Mouse (Mus musculus): ENCODE measurements around the gene Tcp10b. TPM values are rescaled to one million over a fixed set of nuclear protein-coding genes. Genes with fewer than 3 reads are reported as not detected.
"Not testable (repeated sequence)": the region's sequence is repeated elsewhere in the genome, so short reads cannot be mapped to it uniquely, and the experiment has no call there.

Tcp10b gene
- not detected in 2 replicates for polyA plus RNA-seq (2015; fragmentation: Nextera tagmentation; extraction: Ambion mirVana)

DNA sequence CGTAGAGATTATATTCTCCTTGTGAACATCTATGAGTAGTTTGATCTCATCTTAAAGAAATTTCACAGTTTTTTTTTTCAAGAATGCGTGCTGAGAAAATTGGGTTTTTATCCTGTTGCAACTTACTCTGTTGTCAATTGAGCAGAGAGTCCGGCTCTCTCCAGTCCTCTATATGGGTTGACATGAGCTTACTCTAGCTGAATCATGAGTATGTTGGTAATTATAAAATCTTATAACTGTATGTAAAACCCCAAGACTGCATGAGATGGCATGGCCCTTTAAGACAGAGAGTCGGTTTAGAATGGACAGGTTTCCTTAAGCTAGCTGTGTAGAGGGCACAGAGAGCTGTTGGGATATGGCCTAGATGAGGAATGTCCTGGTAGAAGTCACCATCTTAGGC lies at the start of gene Tcp10b:
Gene Tcp10b, plus strand, starts transcription at position 301 of the 400 bp plus-strand sequence.
- not testable (repeated sequence) for H3K27me3 ChIP-seq

DNA sequence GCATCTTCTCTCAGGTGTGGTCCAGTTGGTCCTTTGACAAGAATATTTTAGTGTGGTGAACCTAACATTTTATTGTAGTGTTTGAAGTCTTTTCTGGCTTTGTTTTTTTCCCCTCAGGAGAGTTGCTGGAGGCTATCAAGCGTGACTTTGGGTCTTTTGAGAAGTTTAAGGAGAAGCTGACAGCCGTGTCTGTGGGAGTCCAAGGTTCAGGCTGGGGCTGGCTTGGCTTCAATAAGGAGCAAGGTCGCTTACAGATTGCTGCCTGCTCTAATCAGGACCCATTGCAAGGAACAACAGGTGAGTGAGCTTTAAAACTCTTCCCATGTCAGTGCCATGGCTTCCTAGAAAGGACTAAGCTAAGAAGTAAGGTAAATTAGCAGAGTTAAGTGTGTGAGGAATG lies 47.6 kb upstream of the Tcp10b start:
- Histone ChIP-seq H3K36me3 (peaks cover 48% of the 10 kb centered on the region), H3K27me3 (no peaks in the 10 kb centered on the region), H3K9me3 (no peaks in the 10 kb centered on the region), H3K27ac (no peak overlapping the region), H3K4me3 (no peak overlapping the region), H3K9ac (no peak overlapping the region), H3K4me1 (peaks cover 8% of the 10 kb centered on the region), H3K4me2 (no peak overlapping the region)
- 81% methylated on average over 3 of the region's 3 CpGs for WGBS
- ATAC-seq (ENCODE audit: borderline replicate concordance, extremely low read depth, low FRiP score, low TSS enrichment): no peak

More for the DNA sequence above, at the start of gene Tcp10b:
- not testable (repeated sequence) for H3K27ac ChIP-seq; H3K36me3 ChIP-seq; H3K9ac ChIP-seq; ATAC-seq (ENCODE audit: borderline replicate concordance, extremely low read depth, low FRiP score, low TSS enrichment); H3K9me3 ChIP-seq; H3K4me1 ChIP-seq; H3K4me3 ChIP-seq; H3K4me2 ChIP-seq
- 84% methylated on average over 4 of the region's 4 CpGs for WGBS

DNA sequence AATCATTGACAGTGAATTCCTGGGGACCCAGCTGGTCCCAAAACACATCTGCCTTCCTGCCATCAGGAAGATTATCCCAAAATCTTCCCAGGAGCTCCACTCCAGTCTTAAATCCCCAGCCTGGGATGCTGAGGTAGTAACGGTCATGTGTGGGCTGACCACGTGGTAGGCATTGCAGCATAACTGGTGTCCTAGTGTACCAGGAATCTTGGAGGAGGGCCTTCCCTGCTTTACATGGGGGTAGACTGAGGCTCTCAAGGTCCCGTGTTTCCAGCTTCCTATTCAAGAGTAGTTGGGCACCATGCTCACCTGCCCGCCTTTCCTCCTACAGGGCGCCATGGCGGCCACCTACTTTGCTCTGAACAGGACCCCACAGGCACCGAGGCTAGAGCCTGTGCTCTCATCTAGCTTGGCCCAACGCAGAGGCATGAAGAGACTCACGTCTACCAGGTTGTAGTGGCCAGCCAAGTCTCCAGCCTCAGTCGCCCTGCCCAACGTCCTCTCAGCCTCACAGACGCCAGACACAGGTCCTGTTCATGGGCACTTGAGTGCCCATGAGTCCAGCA lies 24.2 kb upstream of the Tcp10b start:
- H3K9ac ChIP-seq; H3K9me3 ChIP-seq; H3K4me3 ChIP-seq; H3K4me1 ChIP-seq; ATAC-seq (ENCODE audit: borderline replicate concordance, extremely low read depth, low FRiP score, low TSS enrichment); H3K4me2 ChIP-seq; H3K27me3 ChIP-seq; H3K27ac ChIP-seq; H3K36me3 ChIP-seq: not testable (repeated sequence)
- WGBS: 82% methylated on average over 4 of the region's 12 CpGs

DNA sequence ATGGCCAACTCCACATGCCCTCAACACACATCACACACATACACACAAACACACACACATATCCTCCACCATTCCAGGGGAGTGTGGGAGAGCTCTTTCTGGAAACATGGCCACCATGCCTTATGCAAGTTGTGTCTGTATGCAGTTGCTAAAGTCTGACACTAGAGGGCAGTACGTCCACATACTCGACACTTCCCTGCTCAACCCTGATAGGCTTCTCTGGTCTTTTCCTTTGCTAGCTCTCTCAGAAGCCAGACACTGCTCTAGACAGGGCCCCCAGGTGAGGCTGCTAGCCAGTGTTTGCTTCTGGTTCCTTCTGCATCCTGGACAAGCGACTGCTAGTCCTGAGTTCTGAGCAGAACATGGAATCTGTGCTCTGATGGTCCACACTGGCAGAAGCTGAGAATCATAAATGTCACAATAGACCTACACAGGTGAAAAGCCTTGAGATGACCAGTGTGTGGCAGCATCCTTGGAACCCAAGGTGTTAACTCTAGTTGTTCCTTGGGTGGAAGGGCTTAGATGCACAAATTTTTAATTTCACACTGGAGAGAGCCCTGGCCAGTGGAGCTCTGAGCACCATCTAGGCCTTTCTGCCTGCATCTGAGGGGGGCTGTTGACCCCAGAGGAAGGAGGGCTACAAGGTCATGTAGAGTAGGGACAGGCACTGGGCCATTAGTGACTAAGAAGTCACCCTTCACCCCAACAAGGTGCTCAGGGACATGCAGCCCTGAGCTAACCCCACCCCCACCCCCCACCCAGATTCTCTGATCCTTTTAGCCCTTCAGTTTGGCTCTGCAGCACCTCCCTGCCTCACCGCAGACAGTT lies 16.8 kb upstream of the Tcp10b start:
- H3K27me3 ChIP-seq: not testable (repeated sequence)
- 21% methylated on average over 4 of the region's 4 CpGs for WGBS

DNA sequence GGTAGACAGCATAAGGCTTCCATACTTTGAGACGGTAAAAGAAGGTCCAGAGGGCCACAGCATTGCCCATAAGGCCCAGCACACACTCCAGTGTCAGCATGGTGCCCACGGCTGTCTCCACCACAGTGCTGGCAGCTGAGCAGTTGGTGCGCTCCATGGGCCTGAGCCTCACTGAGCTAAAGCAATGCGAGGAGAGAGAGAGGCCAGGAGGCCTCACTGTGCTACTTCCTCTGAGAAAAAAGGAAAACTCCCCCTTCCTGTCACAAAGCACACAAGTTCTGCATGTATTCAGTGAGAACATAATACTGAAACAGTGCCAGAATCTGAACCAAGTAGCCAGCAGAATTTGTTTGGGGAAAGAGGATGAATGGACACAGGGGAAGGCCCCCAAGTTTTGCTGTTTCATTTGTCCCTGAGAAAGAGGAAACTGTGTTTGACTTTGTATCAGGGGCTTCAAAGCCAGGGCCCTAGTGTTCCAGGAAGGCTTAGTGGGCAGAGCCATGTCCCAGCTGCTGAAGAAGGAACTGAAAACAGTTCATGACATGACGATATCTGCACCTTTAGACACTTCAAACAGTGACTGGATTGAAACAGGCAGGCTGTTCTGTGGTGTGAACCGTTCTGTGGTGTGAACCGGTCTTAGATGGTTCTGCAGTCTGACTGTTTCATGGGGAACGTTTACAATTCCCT lies 8.6 kb upstream of the Tcp10b start, which contains the start of gene Gpr31b:
Gene Gpr31b, minus strand, starts transcription at position 173 of the 690 bp plus-strand sequence.
- H3K27me3 ChIP-seq, H3K9me3 ChIP-seq, H3K4me1 ChIP-seq, H3K4me2 ChIP-seq, H3K9ac ChIP-seq, H3K4me3 ChIP-seq, H3K36me3 ChIP-seq, H3K27ac ChIP-seq: not testable (repeated sequence)
- peak; percentile 58 for ATAC-seq (ENCODE audit: borderline replicate concordance, extremely low read depth, low FRiP score, low TSS enrichment)
- WGBS: 79% methylated on average over 2 of the region's 8 CpGs

More for the DNA sequence above, 16.8 kb upstream of the Tcp10b start:
- H3K4me3 ChIP-seq, H3K9ac ChIP-seq, H3K36me3 ChIP-seq, H3K4me2 ChIP-seq, H3K4me1 ChIP-seq, H3K27ac ChIP-seq, H3K9me3 ChIP-seq: not testable (repeated sequence)
- ATAC-seq (ENCODE audit: borderline replicate concordance, extremely low read depth, low FRiP score, low TSS enrichment): peak; percentile 62; the same call in 1 of the 2 replicates

GRCm38 (mm10) chr17:13062882-13063281 lies 2.0 kb downstream of the Tcp10b start:
- WGBS: 68% methylated on average over 4 of the region's 7 CpGs
- H3K4me2 ChIP-seq; H3K27me3 ChIP-seq; H3K4me3 ChIP-seq; H3K4me1 ChIP-seq; H3K9me3 ChIP-seq; H3K27ac ChIP-seq; H3K9ac ChIP-seq; ATAC-seq (ENCODE audit: borderline replicate concordance, extremely low read depth, low FRiP score, low TSS enrichment); H3K36me3 ChIP-seq: not testable (repeated sequence)

- H3K9me3 ChIP-seq, H3K4me3 ChIP-seq, H3K27me3 ChIP-seq, H3K9ac ChIP-seq, H3K36me3 ChIP-seq, H3K4me1 ChIP-seq, H3K27ac ChIP-seq, H3K4me2 ChIP-seq: not testable (repeated sequence)
- ATAC-seq (ENCODE audit: borderline replicate concordance, extremely low read depth, low FRiP score, low TSS enrichment): peak; percentile 50; the same call in 1 of the 2 replicates
- no CpG with 5 or more reads among the region's 4 CpGs for WGBS
Observed at GRCm38 (mm10) chr17:13067864-13068385, 7.0 kb downstream of the Tcp10b start.

GRCm38 (mm10) chr17:13069227-13069626 lies 8.3 kb downstream of the Tcp10b start:
- not testable (repeated sequence) for H3K9me3 ChIP-seq; H3K4me3 ChIP-seq; H3K9ac ChIP-seq; ATAC-seq (ENCODE audit: borderline replicate concordance, extremely low read depth, low FRiP score, low TSS enrichment); H3K27ac ChIP-seq; H3K4me2 ChIP-seq; H3K36me3 ChIP-seq; H3K27me3 ChIP-seq; H3K4me1 ChIP-seq
- WGBS: 82% methylated on average over 5 of the region's 5 CpGs

GRCm38 (mm10) chr17:13091510-13091909 lies 30.6 kb downstream of the Tcp10b start:
- H3K27ac ChIP-seq, H3K4me1 ChIP-seq, H3K27me3 ChIP-seq, H3K9ac ChIP-seq, H3K36me3 ChIP-seq, H3K4me2 ChIP-seq, H3K9me3 ChIP-seq, H3K4me3 ChIP-seq: not testable (repeated sequence)
- no CpG with 5 or more reads among the region's 1 CpGs for whole genome bisulfite sequencing
- peak; percentile 55 for ATAC-seq (ENCODE audit: borderline replicate concordance, extremely low read depth, low FRiP score, low TSS enrichment)

GRCm38 (mm10) chr17:13092100-13092764 lies 31.3 kb downstream of the Tcp10b start:
- not testable (repeated sequence) for H3K27ac ChIP-seq; H3K4me1 ChIP-seq; H3K36me3 ChIP-seq; H3K4me2 ChIP-seq; ATAC-seq (ENCODE audit: borderline replicate concordance, extremely low read depth, low FRiP score, low TSS enrichment); H3K9ac ChIP-seq; H3K4me3 ChIP-seq; H3K27me3 ChIP-seq; H3K9me3 ChIP-seq
- 58% methylated on average over 6 of the region's 8 CpGs for WGBS

- H3K4me3 ChIP-seq; H3K36me3 ChIP-seq; H3K27me3 ChIP-seq; H3K9me3 ChIP-seq; H3K4me1 ChIP-seq; H3K4me2 ChIP-seq; H3K27ac ChIP-seq; H3K9ac ChIP-seq; ATAC-seq (ENCODE audit: borderline replicate concordance, extremely low read depth, low FRiP score, low TSS enrichment): not testable (repeated sequence)
- WGBS: 81% methylated on average over 2 of the region's 4 CpGs
Observed at GRCm38 (mm10) chr17:13092960-13093359, 32.1 kb downstream of the Tcp10b start.

Measured in lung, embryonic 15.5 days (tissue).